Mouse (Mus musculus): ENCODE data around the gene Nkiras2.
A peak's percentile ranks its signal among the peaks of the same experiment; 100 is the strongest.
"Not testable (repeated sequence)": the region's sequence is repeated elsewhere in the genome, so short reads cannot be mapped to it uniquely, and the experiment has no call there.

The Nkiras2 gene

DNA sequence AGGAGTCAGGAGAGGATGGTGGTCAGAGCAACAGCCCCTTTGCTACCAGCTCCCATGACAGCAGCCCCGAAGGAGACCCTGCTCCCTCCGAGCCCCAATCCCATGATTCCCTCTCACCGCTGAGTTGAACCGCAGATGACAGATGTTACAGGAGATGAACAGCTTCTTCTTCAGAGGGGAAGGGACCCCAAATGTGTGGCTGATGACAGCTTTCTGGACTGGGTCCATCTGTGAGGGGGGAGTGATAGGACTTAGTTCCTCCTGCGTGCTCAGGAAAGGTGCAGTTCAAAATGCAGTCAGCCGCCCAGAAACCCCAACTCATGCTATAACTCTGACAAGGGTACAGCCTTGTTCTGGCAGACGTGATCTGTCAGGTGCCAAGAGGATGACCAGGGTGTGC lies 15.5 kb downstream of the Nkiras2 start:
- DNase-seq = no peak

DNA sequence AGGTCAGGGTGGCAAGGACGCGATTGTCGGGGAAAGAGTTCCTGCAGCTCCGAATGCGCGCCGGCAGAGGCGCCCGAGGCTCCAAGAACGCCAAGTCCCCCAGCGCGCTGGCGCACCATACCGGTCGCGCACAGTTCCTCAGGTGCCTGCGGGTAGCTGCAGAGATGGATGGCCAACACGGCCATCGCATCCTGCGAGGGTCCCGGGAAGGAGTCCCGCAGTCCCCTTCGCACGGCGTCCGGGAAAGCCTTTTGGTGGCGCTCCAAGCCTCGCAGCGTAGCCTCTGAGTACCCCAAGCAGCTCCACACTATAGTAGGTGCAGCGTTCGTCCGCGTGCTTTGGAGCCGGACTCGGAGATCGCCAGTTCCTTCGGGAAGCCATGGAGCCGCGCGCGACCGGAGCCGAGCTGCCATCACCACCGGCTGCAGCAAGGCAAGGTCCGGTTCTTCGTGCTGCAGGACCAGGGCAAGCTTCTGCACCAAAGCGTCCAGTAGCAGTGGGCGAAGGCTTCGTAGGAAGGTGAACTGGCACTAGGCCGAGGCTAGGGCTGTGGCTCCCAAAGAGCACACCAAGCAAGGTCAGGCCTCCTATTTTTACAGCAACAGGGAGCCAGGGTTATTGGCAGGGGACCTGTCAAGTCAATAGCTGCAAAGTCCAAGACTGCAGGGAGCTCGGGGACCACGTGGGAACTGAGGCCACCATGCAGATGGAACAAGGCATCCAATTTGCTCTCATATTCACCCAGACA lies 21.3 kb downstream of the Nkiras2 start:
- no peak for DNase-seq

- DNase-seq = no peak
Measured at GRCm38 (mm10) chr11:100643612-100644575, 24.9 kb downstream of the Nkiras2 start.

- peak in 1 of 2 experiments; percentile 52 for DNase-seq
Measured at GRCm38 (mm10) chr11:100646265-100646664, 27.2 kb downstream of the Nkiras2 start.

DNA sequence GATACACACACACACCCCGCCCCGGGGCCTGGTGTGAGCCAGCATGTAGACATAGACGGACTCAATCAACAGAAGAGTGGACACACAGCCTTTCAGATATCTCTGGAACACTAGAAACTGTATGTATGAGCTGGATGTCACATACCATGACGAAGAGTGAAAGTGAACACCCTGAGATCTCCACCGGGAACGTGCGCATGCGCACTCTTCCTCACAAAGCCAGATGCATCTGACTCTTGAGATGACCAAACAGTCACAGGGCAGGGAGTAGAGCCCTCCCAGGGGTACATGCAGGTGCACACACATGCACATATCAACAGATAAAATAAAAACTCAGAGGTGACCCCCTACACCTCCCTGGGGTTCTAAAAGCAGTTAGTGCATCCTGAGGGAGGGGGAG lies 29.4 kb downstream of the Nkiras2 start:
- no peak for DNase-seq

DNA sequence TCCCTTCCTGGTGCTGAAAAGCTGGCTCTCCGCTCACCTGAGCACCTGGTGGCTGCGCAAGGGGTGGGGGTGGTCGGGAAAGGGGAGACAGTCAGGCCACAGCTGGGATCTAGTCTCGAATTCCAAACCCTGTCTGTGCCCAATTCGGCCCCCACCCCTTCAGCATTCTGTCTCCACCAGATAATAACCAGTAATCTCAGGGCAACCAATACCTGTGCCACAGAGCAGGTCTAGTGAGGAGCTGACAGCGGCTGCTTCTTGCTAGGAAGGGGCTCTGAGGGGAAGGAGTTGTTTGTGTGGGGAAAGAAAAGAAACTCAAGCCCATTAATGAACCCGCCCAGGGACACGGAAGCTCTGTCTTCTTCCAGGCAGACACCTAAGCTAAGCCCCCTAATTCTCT lies 32.2 kb downstream of the Nkiras2 start:
- DNase-seq = no peak

DNA sequence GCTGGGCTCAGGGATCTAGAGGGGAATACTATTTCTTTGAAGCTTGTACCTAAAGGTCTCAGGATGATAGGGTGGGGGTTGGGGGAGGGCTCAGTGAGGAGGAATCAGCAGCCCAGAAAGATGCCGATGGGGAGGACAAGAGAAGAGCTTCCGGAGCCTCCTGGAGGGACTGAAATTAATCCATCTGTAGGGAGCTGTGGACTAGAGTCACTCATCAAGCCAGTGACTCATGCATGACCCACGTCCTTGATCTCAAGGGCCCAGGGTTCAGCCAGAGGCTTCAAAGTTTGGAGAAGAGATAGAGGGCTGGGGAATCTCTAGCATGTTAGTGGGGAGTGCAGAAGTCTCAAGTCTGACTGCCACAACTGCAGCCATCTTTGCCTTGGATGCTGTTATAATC lies 32.7 kb downstream of the Nkiras2 start:
- no peak for DNase-seq

- not testable (repeated sequence) for DNase-seq
Measured at GRCm38 (mm10) chr11:100655589-100655988, 36.5 kb downstream of the Nkiras2 start.

- DNase-seq = no peak
Measured at GRCm38 (mm10) chr11:100656458-100656857, 37.4 kb downstream of the Nkiras2 start.

DNA sequence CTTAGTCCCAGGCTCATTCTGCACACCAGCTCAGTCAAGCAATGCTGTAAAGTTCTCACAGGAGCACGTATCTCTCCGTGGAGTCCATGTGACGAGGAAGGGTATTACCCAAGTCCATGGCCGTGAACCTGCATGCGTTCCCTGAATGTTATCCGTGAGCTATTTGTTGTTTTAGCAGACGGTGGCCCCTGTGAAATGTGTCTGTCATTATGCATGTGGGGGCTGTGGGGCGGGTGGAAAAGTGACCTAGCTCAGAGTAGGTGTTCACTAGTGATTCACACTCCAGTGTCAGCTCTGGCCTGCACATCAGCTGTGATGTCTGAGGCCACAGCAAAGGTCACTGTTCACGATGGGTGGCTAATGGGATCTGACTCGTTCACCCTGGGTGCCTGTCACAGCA lies 40.8 kb downstream of the Nkiras2 start:
- DNase-seq = no peak

GRCm38 (mm10) chr11:100671049-100671448 lies 52.0 kb downstream of the Nkiras2 start:
- DNase-seq = no peak

- DNase-seq = no peak
Measured at GRCm38 (mm10) chr11:100671956-100672355, 52.9 kb downstream of the Nkiras2 start.

DNA sequence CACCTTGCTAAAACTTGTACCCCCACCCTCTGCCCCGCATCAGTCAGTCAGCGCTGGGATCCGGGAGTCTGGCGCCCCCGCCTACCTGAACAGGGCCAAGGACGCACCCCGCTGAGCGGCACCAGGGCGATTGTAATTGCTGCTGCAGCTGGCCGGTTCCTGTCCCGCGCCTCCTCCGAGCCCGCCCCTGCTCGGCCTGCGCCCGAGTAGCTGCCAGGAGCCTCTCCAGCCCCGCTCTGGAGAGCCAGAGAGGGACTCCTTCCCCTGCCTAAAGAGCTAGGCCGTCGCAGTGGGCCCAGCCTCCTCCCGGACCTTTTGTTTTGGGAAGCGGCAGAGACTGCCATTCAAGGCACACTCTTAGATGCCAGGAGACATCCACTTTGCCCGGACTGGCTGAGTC lies 54.1 kb downstream of the Nkiras2 start:
- DNase-seq = no peak
